ENCODE assay signal across 8 mouse cellular contexts in genomic region chr19:47988456-47988855, GRCm38 (mm10). TPM values are rescaled to one million over a fixed set of nuclear protein-coding genes. Genes with fewer than 3 reads are reported as not detected.
DNase-seq lines count a peak whose midpoint lies in the region; ATAC-seq lines count a peak whose summit lies in the region.

No protein-coding gene starts in this region.

- H3K27me3 ChIP-seq in midbrain, embryonic 10.5 days (ENCODE audit: low read depth, poor library complexity, severe bottlenecking) = no peaks in the 10 kb centered on the region
- no peaks in the 10 kb centered on the region for H3K27me3 ChIP-seq in midbrain, embryonic 15.5 days (replicated peaks)

- intact Hi-C loops in left cerebral cortex, postnatal 14 days (cut with DNase I) = loop anchor here (5.0 kb wide), 2 partner anchors 219 to 404 kb away; partner anchors contain the start of gene Sorcs3

- peaks cover 8% of the 10 kb centered on the region; the same call in 1 of the 2 replicates for H3K4me1 ChIP-seq in midbrain, embryonic 10.5 days
- H3K4me1 ChIP-seq in midbrain, embryonic 15.5 days = no peaks in the 10 kb centered on the region

- no peaks in the 10 kb centered on the region for H3K9me3 ChIP-seq in midbrain, embryonic 10.5 days (replicated peaks)
- no peaks in the 10 kb centered on the region for H3K9me3 ChIP-seq in midbrain, embryonic 15.5 days

- no peaks in the 10 kb centered on the region for H3K36me3 ChIP-seq in midbrain, embryonic 10.5 days
- H3K36me3 ChIP-seq in midbrain, embryonic 15.5 days (replicated peaks) = no peaks in the 10 kb centered on the region

- no peak overlapping the region for H3K4me2 ChIP-seq in midbrain, embryonic 15.5 days

- no peak overlapping the region for H3K27ac ChIP-seq in midbrain, embryonic 10.5 days (replicated peaks)
- no peak overlapping the region for H3K27ac ChIP-seq in midbrain, embryonic 15.5 days

- H3K4me3 ChIP-seq in midbrain, embryonic 10.5 days = no peak overlapping the region
- no peak overlapping the region for H3K4me3 ChIP-seq in midbrain, embryonic 15.5 days

- DNase-seq in adrenal gland, postnatal 10 days = peak; percentile 12
- no peak for DNase-seq in adrenal gland, adult 18-20 months (ENCODE audit: low spot score in 2 of 2)
- peak; percentile 24 for DNase-seq in midbrain, embryonic 10.5 days (ENCODE audit: low spot score)
- peak; percentile 39 to 59 for DNase-seq in frontal cortex, postnatal 36 days (ENCODE audit: low spot score in 2 of 2)
- DNase-seq in left cerebral cortex, postnatal 14 days (ENCODE audit: low spot score in 2 of 2) = peak; percentile 62 to 66
- DNase-seq in retina, postnatal 1 day = peak; percentile 77
- DNase-seq in c-Kit-positive CD71-positive TER-119-positive erythroid progenitor cells, embryonic 14.5 days (ENCODE audit: low spot score) = no peak

- ATAC-seq in midbrain, embryonic 15.5 days (replicated peaks) = no peak

- WGBS in midbrain, embryonic 10.5 days = 41% methylated on average over 16 of the region's 16 CpGs
- 29% methylated on average over 16 of the region's 16 CpGs for WGBS in midbrain, embryonic 15.5 days

- no peak overlapping the region for H3K9ac ChIP-seq in midbrain, embryonic 15.5 days

RNA-seq across cellular contexts. Expression of gene Cfap58, which starts 51.0 kb away (rescaled TPM):
- total RNA-seq in adrenal gland, postnatal 10 days (2021) = under 1 TPM in 1 of 2 experiments, not detected in 1; 0.06 TPM
- total RNA-seq in adrenal gland, adult 18-20 months (2021) = under 1 TPM in 1 of 2 experiments, not detected in 1; 0.10 TPM
- 0.07 and 0.19 TPM in 2 replicates for polyA plus RNA-seq in midbrain, embryonic 10.5 days (2016; fragmentation: Nextera tagmentation; extraction: Ambion mirVana)
- polyA plus RNA-seq in midbrain, embryonic 15.5 days (2015; fragmentation: Nextera tagmentation; extraction: Ambion mirVana) = 0.41 and 0.65 TPM in 2 replicates
- under 1 TPM; 0.24 to 0.55 TPM for total RNA-seq in left cerebral cortex, postnatal 14 days (2021)

Comparison
In these comparisons a context has a peak if more than half of its experiments do, and no peak if none do; other contexts are left out.
1. DNase-seq: peak in adrenal gland, postnatal 10 days (single experiment), midbrain, embryonic 10.5 days (single experiment), frontal cortex, postnatal 36 days (2 of 2), left cerebral cortex, postnatal 14 days (2 of 2) and retina, postnatal 1 day (single experiment); none in adrenal gland, adult 18-20 months (0 of 2) and c-Kit-positive CD71-positive TER-119-positive erythroid progenitor cells, embryonic 14.5 days (single experiment).